Mouse (Mus musculus) C2C12 (cell line): ENCODE data around the gene Dhx9. TPM values are rescaled to one million over a fixed set of nuclear protein-coding genes. Genes with fewer than 3 reads are reported as not detected.

Source experiments
- H3K27me3 ChIP-seq: one replicate; pipeline ENCODE4 v1.6.1; 2011; ENCODE audit not compliant: control insufficient read depth, insufficient read depth, insufficient read length
- H3K36me3 ChIP-seq: one replicate; pipeline ENCODE4 v1.6.1; 2011; ENCODE audit not compliant: control insufficient read depth, insufficient read depth
- H3K4me3 ChIP-seq: one replicate; pipeline ENCODE4 v1.5.1; 2011; ENCODE audit warnings: mild to moderate bottlenecking, control low read depth; ENCODE audit not compliant: poor library complexity, insufficient read depth, severe bottlenecking
- H3K79me2 ChIP-seq: one replicate; pipeline ENCODE4 v1.6.1; 2011; ENCODE audit not compliant: control insufficient read depth, insufficient read depth
- H3K79me3 ChIP-seq: one replicate; pipeline ENCODE4 v1.6.1; 2011; ENCODE audit warnings: low read depth, control low read depth
- H3ac ChIP-seq: one replicate; pipeline ENCODE3; 2011; ENCODE audit warnings: low read depth; ENCODE audit not compliant: control insufficient read depth, insufficient read length
- CEBPB ChIP-seq: IDR thresholded peaks from one replicate; pipeline ENCODE4 v1.6.1; 2011; ENCODE audit warnings: low read depth, mild to moderate bottlenecking, control low read depth, moderate library complexity
- CTCF ChIP-seq: IDR thresholded peaks from one replicate; pipeline ENCODE4 v1.5.1; 2011; ENCODE audit not compliant: control insufficient read depth, insufficient read depth, insufficient read length
- FOSL1 ChIP-seq: IDR thresholded peaks from one replicate; pipeline ENCODE4 v1.8.0; 2011; ENCODE audit warnings: mild to moderate bottlenecking, low read length; ENCODE audit not compliant: poor library complexity, insufficient read depth, severe bottlenecking
- MAX ChIP-seq: IDR thresholded peaks from one replicate; pipeline ENCODE4 v1.6.1; 2011; ENCODE audit warnings: mild to moderate bottlenecking, control low read depth
- MYOD1 ChIP-seq: IDR thresholded peaks from one replicate; pipeline ENCODE4 v1.6.1; 2011; ENCODE audit warnings: low read depth; ENCODE audit not compliant: control insufficient read depth, insufficient read length
- MYOG ChIP-seq: IDR thresholded peaks from one replicate; pipeline ENCODE4 v1.6.1; 2011; ENCODE audit not compliant: control insufficient read depth, insufficient read length; ENCODE audit errors: extremely low read depth
- USF1 ChIP-seq: IDR thresholded peaks from one replicate; pipeline ENCODE4 v1.6.1; 2011; ENCODE audit warnings: low read depth, mild to moderate bottlenecking, control low read depth, moderate library complexity
- polyA plus RNA-seq: library from polyadenylated mRNA; unstranded; fragments of >200 nt; fragmentation: generic; extraction: Trizol; gene quantifications from one replicate; pipeline ENCODE4 v1.2.1, GENCODE M21; 2012; ENCODE audit warnings: missing spikeins

Dhx9 gene
- polyA plus RNA-seq, 1 experiment: 53.1 TPM

DNA sequence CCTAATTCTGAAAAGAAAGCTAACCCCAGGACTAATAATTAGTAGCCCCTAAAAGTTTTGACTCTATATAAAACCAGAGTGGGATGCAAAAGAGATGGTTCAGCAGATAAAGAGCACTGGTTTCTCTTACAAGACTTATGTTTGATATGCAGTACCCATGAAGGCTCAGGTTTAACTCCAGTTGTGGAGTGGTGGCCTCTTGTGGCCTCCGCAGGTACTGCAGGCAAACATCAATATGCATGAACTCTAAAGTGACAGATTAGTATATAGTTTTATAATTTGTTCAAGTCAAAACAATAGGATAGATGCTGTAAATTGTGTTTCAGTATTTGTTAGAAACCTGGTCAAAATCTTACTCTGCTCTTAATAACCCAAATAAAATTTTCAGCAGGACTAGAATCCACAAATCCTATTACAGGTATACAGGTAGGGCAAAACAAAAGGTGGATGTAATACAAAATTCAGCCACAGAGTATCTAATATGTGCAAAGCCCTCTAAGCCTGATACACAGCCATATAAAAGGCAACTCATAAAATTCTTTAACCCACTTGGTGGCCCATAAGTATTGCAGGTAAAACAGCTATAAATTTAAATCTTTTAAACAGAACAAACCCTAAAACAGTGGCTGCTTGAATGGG is 7.0 kb downstream of the Dhx9 start:
- H3K36me3 ChIP-seq: peaks cover 99% of the 10 kb centered on the region
- H3K79me2 ChIP-seq: peaks cover 100% of the 10 kb centered on the region
- no peaks in the 10 kb centered on the region for H3K27me3 ChIP-seq
- TF ChIP-seq CEBPB: no peak
- TF ChIP-seq MAX: no peak
- no peak for TF ChIP-seq MYOD1
- TF ChIP-seq USF1: no peak
- TF ChIP-seq MYOG: no peak
- no peak for TF ChIP-seq CTCF
- TF ChIP-seq FOSL1: no peak
- peaks cover 83% of the 10 kb centered on the region for H3K79me3 ChIP-seq
- H3K4me3 ChIP-seq: no peak overlapping the region
- H3ac ChIP-seq: no peak overlapping the region

DNA sequence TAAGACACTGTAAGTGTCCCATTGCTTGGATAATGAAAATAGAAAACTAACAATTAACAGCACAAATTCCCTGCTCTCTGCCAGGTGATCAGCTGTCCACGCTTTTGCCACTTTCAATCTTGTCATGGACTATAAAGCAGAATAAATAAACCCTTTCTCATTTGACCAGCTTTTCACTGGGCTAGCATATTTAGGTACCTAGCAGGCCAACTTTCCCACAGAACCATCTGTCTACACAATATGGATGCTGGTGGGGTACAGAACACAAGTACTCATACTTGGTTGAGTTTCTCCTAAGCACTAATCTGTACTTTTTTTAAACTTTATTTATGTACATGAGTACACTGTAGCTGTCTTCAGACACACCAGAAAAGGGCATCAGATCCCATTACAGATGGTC is 8.2 kb downstream of the Dhx9 start:
- peaks cover 100% of the 10 kb centered on the region for H3K36me3 ChIP-seq
- peaks cover 72% of the 10 kb centered on the region for H3K79me3 ChIP-seq
- no peak overlapping the region for H3ac ChIP-seq
- no peak for TF ChIP-seq FOSL1
- no peak for TF ChIP-seq MYOG
- TF ChIP-seq MYOD1: no peak
- TF ChIP-seq USF1: no peak
- TF ChIP-seq CTCF: no peak
- no peak for TF ChIP-seq CEBPB
- H3K79me2 ChIP-seq: peaks cover 93% of the 10 kb centered on the region
- H3K4me3 ChIP-seq: no peak overlapping the region
- H3K27me3 ChIP-seq: no peaks in the 10 kb centered on the region

DNA sequence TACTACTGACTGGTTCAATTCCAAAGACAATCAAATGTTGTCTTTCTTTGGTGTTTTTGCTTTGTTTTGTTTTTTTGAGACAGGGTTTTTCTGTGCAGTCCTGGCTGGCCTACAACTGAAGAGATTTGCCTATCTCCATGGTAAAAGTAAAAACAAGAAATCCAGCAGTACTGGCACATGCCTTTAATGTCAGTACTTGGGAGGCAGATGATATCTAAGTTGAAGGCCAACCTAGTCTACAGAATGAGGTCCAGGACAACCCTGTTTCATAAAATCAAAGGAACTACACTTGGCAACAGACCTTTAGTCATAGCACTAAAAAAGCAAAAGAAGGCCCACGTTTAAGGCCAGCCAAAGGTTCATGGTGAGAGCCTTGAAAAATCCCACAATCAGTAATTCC is 25.7 kb downstream of the Dhx9 start:
- Histone ChIP-seq H3K27me3 (no peaks in the 10 kb centered on the region), H3K4me3 (no peak overlapping the region), H3ac (no peak overlapping the region), H3K79me2 (peaks cover 76% of the 10 kb centered on the region), H3K36me3 (peaks cover 100% of the 10 kb centered on the region), H3K79me3 (peaks cover 26% of the 10 kb centered on the region)
- TF ChIP-seq MAX (no peak), CEBPB (no peak), FOSL1 (no peak), MYOD1 (no peak), CTCF (no peak), USF1 (no peak), MYOG (no peak)

GRCm38 (mm10) chr1:153456137-153456536 is 31.3 kb downstream of the Dhx9 start:
- TF ChIP-seq MYOD1 (no peak), CTCF (no peak), FOSL1 (no peak), MYOG (no peak), MAX (no peak), USF1 (no peak), CEBPB (no peak)
- no peak overlapping the region for H3K4me3 ChIP-seq
- H3K27me3 ChIP-seq: no peaks in the 10 kb centered on the region
- peaks cover 8% of the 10 kb centered on the region for H3K79me3 ChIP-seq
- peaks cover 94% of the 10 kb centered on the region for H3K36me3 ChIP-seq
- H3ac ChIP-seq: no peak overlapping the region
- peaks cover 23% of the 10 kb centered on the region for H3K79me2 ChIP-seq

GRCm38 (mm10) chr1:153453146-153453642 is 34.3 kb downstream of the Dhx9 start:
- H3K36me3 ChIP-seq: peaks cover 73% of the 10 kb centered on the region
- no peak for TF ChIP-seq MYOD1
- TF ChIP-seq CTCF: no peak
- no peak for TF ChIP-seq CEBPB
- TF ChIP-seq MYOG: no peak
- no peak for TF ChIP-seq MAX
- no peak for TF ChIP-seq FOSL1
- TF ChIP-seq USF1: no peak
- no peak overlapping the region for H3ac ChIP-seq
- no peak overlapping the region for H3K4me3 ChIP-seq
- no peaks in the 10 kb centered on the region for H3K27me3 ChIP-seq
- peaks cover 5% of the 10 kb centered on the region for H3K79me3 ChIP-seq
- H3K79me2 ChIP-seq: peaks cover 4% of the 10 kb centered on the region

DNA sequence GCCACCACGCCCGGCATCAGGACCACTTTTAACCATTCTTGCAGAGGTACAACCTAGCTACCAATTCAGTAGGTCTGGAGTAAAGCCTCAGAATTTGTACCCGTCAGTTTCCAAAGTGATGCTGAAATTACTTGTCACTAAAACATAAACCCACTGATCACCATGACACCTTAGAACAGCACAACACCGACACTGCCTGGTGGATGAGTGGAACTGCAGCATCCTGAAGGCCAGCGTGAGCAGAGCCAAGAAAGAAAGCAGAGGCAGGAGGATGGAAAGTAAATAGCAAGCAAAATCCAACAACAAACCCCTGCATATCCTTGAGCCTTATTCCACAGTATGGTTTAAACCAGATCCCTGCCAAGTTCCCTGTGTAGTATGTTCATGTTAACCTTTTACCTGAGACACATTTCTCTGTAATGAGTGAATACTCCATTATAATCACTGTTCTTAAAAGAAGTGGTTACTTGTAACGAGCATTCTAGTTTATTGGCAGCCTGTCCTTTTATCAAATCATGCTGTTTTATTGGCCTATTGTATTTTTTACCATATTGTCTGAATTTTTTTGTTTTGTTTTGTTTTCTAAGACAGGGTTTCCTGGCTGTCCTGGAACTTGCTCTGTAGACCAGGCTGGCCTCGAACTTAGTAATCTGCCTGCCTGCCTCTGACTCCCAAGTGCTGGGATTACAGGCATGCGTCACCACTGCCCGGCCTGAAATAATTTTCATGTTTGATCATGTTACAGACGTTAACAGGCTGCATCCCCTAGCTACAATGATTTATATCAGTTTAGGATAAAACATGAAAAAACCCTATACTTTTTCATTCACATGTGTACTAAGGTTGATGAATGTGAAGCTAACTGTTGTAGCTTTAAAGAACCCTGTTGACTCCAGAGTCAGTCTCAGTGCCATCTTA is 36.0 kb downstream of the Dhx9 start:
- peaks cover under 1% of the 10 kb centered on the region for H3K79me3 ChIP-seq
- peaks cover 56% of the 10 kb centered on the region for H3K36me3 ChIP-seq
- no peak for TF ChIP-seq CEBPB
- TF ChIP-seq MAX: no peak
- no peak for TF ChIP-seq MYOD1
- no peak for TF ChIP-seq CTCF
- no peaks in the 10 kb centered on the region for H3K27me3 ChIP-seq
- H3ac ChIP-seq: no peak overlapping the region
- no peak overlapping the region for H3K4me3 ChIP-seq
- H3K79me2 ChIP-seq: no peaks in the 10 kb centered on the region
